Mouse (Mus musculus) urinary bladder, postnatal 0 days (tissue): ENCODE measurements around the gene Igf2. TPM values are rescaled to one million over a fixed set of nuclear protein-coding genes. Genes with fewer than 3 reads are reported as not detected.

Experiments used
- microRNA counts: library from miRNA; unstranded; fragments of <30 nt; microRNA quantifications from one replicate; lab custom pipeline; 2016
- microRNA-seq: library from miRNA; unstranded; fragments of <30 nt; microRNA quantifications from one replicate; pipeline ENCODE4, GENCODE M21; 2016
- polyA plus RNA-seq: library from polyadenylated mRNA; unstranded; fragments of >200 nt; fragmentation: Nextera tagmentation; extraction: Ambion mirVana; gene quantifications from 2 replicates; pipeline ENCODE4 v1.2.1, GENCODE M21; 2015

The Igf2 gene
- 535 and 606 TPM in 2 replicates for polyA plus RNA-seq

DNA sequence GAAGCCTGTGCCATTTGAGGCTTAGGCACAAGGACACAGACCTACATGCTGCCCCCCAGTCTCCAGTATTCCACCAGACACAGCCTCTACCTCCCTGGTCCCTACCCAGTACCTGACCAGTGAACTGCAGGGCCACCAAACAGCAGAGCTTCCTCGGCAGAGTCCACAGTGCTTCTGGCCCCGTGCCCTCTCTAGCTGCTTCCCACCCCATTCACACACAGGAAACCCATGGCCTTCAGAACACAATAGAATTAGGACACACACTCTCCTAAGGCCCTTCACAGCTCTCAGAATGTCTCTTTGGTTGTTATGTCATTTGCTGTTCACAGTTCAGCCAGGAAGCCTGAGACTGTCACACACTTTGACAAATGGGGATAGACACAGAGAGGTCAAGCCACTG, at the start of gene Igf2:
Gene Igf2 (minus strand): TSS at position 158 of the 400 bp plus-strand sequence.

DNA sequence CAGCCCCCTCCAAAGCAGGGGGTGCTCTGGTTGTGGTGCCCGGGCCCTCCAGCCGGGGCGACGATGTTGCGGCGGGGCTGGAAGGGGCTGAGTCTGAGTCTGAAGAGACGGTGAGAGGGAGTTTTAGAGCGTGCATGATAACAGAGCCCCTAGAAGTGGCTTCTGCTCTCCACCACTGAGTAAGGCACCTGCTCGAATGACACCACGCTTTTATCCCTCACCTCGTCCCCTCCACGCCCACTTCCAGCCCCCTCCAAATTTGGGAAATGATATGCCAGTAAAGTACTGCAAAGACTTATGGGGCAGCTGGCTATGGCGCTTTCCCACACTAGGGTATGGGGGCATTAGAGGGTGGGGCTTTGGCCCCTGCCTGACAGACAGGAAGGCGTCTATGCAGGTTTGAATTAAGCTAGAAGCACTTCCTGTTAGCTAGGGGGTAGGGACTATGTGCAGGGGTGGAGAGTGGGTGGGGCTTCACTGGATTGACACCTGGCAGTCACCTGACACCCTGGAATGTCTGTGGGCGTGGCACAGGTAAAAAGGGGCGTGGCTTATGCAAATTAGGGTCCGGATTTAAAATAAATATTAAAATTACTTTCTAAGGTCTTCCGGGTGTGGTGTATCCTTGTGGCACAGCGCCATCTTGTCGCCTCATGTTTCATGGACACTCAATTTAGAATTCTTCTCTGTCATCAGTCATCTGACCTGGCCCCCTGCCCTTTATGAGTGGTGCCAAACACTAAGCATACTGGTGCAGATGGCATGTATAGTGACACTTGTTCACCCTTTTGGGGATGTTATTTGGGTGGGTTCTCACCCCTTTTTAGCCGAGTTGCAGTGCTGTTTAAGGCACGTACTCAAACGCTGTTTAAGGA, 3.4 kb upstream of the Igf2 start, which contains the start of gene Gm49394:
Gene Gm49394 (minus strand): TSS at position 192 of the 875 bp plus-strand sequence.

MicroRNAs encoded within 50 kb of the gene (microRNA counts, 519-probe panel; counts per million panel counts)
- microRNA mmu-miR-483 (lab: Ali Mortazavi, UCI) = 1,161 counts per million, percentile 6 among the panel's probes with 10 or more counts

Small RNA genes lying within 50 kb of the gene (microRNA-seq; reads per million reads assigned to microRNA genes)
- 724 reads per million, percentile 68 among the genes with 10 or more reads in this experiment for gene Mir483

Other genes starting within 250 kb of the Igf2 start
- 102 and 108 TPM in 2 replicates for gene Syt8, start 232.0 kb downstream of the Igf2 start, polyA plus RNA-seq
- gene Tnni2, start 225.0 kb downstream of the Igf2 start, polyA plus RNA-seq = 12.2 and 17.3 TPM in 2 replicates
- 337 and 345 TPM in 2 replicates for gene Lsp1, start 206.0 kb downstream of the Igf2 start, polyA plus RNA-seq
- 494 and 760 TPM in 2 replicates for gene Tnnt3, start 168.0 kb downstream of the Igf2 start, polyA plus RNA-seq
- 14.2 and 18.0 TPM in 2 replicates for gene Mrpl23, start 134.1 kb downstream of the Igf2 start, polyA plus RNA-seq
- gene Gm49394, start 3.1 kb upstream of the Igf2 start, polyA plus RNA-seq = not detected in 2 replicates
- not detected in 2 replicates for gene Ins2, start 76.6 kb upstream of the Igf2 start, polyA plus RNA-seq